Mouse (Mus musculus): ENCODE measurements around the gene Prm3.
A peak's percentile ranks its signal among the peaks of the same experiment; 100 is the strongest.
"Not testable (repeated sequence)": the region's sequence is repeated elsewhere in the genome, so short reads cannot be mapped to it uniquely, and the experiment has no call there.

Prm3 gene

GRCm38 (mm10) chr16:10790702-10791101, at the start of gene Prm3:
Gene Prm3 (minus strand): TSS chr16:10790914.
- no peak for DNase-seq

- no peak for DNase-seq
Observed at GRCm38 (mm10) chr16:10840018-10840417, 49.3 kb upstream of the Prm3 start.

GRCm38 (mm10) chr16:10838487-10839245, 48.0 kb upstream of the Prm3 start:
- DNase-seq: peak; percentile 43

GRCm38 (mm10) chr16:10837903-10838302, 47.2 kb upstream of the Prm3 start:
- no peak for DNase-seq

GRCm38 (mm10) chr16:10837250-10837649, 46.5 kb upstream of the Prm3 start:
- DNase-seq: no peak

- no peak for DNase-seq
Observed at GRCm38 (mm10) chr16:10836388-10836787, 45.7 kb upstream of the Prm3 start.

GRCm38 (mm10) chr16:10834911-10835587, 44.3 kb upstream of the Prm3 start, which contains the start of gene Rmi2:
Gene Rmi2 (plus strand): TSS chr16:10835059.
- DNase-seq: peak; percentile 80

GRCm38 (mm10) chr16:10834542-10834910, 43.8 kb upstream of the Prm3 start:
- DNase-seq: no peak

- DNase-seq: peak; percentile 71
Observed at GRCm38 (mm10) chr16:10828461-10828805, 37.7 kb upstream of the Prm3 start.

GRCm38 (mm10) chr16:10827766-10828460, 37.2 kb upstream of the Prm3 start:
- DNase-seq: no peak

GRCm38 (mm10) chr16:10827269-10827668, 36.6 kb upstream of the Prm3 start:
- no peak for DNase-seq

- DNase-seq: no peak
Observed at GRCm38 (mm10) chr16:10825840-10826239, 35.1 kb upstream of the Prm3 start.

GRCm38 (mm10) chr16:10824536-10824935, 33.8 kb upstream of the Prm3 start:
- no peak for DNase-seq

- DNase-seq: no peak
Observed at GRCm38 (mm10) chr16:10821387-10821786, 30.7 kb upstream of the Prm3 start.

- DNase-seq: no peak
Observed at GRCm38 (mm10) chr16:10819966-10820365, 29.3 kb upstream of the Prm3 start.

- no peak for DNase-seq
Observed at GRCm38 (mm10) chr16:10818579-10819135, 27.9 kb upstream of the Prm3 start.

- no peak for DNase-seq
Observed at GRCm38 (mm10) chr16:10814864-10815263, 24.1 kb upstream of the Prm3 start.

- no peak for DNase-seq
Observed at GRCm38 (mm10) chr16:10813726-10814125, 23.0 kb upstream of the Prm3 start.

GRCm38 (mm10) chr16:10812865-10813371, 22.2 kb upstream of the Prm3 start, which contains the start of gene Gm11172:
Gene Gm11172 (plus strand): TSS chr16:10812915.
- DNase-seq: no peak

GRCm38 (mm10) chr16:10810376-10810775, 19.7 kb upstream of the Prm3 start:
- no peak for DNase-seq

GRCm38 (mm10) chr16:10805789-10806527, 15.2 kb upstream of the Prm3 start, which contains the start of gene Prm1:
Gene Prm1 (minus strand): TSS chr16:10805839.
- no peak for DNase-seq

- not testable (repeated sequence) for DNase-seq
Observed at GRCm38 (mm10) chr16:10802420-10802819, 11.7 kb upstream of the Prm3 start.

Measured in kidney, adult 9 months (tissue).